Mouse (Mus musculus): ENCODE results near the gene Osbpl10.

DNA sequence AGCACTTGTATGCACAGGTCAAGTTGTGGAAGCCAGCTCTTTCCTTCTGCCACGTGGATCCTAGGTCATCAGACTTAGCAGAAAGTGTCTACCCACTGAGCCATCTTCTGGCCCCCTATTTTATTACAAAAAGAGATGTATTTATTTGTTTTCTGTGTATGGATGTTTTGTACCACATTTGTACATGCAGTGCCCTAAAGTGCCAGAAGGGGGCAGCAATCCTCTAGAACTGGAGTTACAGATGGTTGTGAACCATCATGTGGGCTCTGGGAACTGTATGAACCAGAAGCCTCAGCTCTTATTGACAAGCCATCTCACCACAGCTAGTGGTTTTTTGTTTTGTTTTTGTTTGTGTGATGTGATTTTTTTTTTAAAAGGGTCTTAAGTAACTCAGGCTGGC is 25.5 kb upstream of the Osbpl10 start:
- TF ChIP-seq MAX (IDR thresholded peaks at IDR 0.05) (no peak), CTCF (IDR thresholded peaks at IDR 0.05; ENCODE audit: control insufficient read depth, insufficient read depth, insufficient read length) (no peak), MYOG (IDR thresholded peaks at IDR 0.05; ENCODE audit: control insufficient read depth, extremely low read depth, insufficient read length) (no peak), USF1 (IDR thresholded peaks at IDR 0.05; ENCODE audit: low read depth) (no peak), MYOD1 (IDR thresholded peaks at IDR 0.05; ENCODE audit: control insufficient read depth, insufficient read length, low read depth) (no peak), FOSL1 (IDR thresholded peaks at IDR 0.05; ENCODE audit: insufficient read depth, low read length, poor library complexity, severe bottlenecking) (no peak)

Data from C2C12 (cell line).